In genomic region chr6:116495960-116496359, GRCm38 (mm10) we compare ENCODE assay signal across 29 mouse cellular contexts. TPM values are rescaled to one million over a fixed set of nuclear protein-coding genes. Genes with fewer than 3 reads are reported as not detected.
DNase-seq lines count a peak whose midpoint lies in the region; ATAC-seq lines count a peak whose summit lies in the region.
"Had no signal": no experiment of that assay in that cellular context is flagged by ENCODE, and none has a peak within 500 bp of the region (broad histone marks: within the 10 kb centered on the region; RNA-seq: fewer than 3 reads in every experiment).

No protein-coding gene starts in this region.

- H3K4me3 ChIP-seq in heart, embryonic 11.5 days (ENCODE audit: low read depth, low read length), result no peak overlapping the region
- H3K4me3 ChIP-seq in forebrain, embryonic 16.5 days (replicated peaks; ENCODE audit: low read length), result no peak overlapping the region

- peak; percentile 39 for DNase-seq in heart, adult 11 months
- DNase-seq in A20 (ENCODE audit: low read depth, low spot score), result peak; percentile 6
- no peak for DNase-seq in cerebellum, adult 9-11 months
- no peak for DNase-seq in adrenal gland, adult 8-10 months
- DNase-seq: adrenal gland, adult 2 months; adrenal gland, postnatal 10 days; adrenal gland, postnatal 14 days; adrenal gland, postnatal 25 days; adrenal gland, postnatal 36 days; B cell, adult 2 months; cerebellum, adult 11 months; cerebellum, adult 11-12 months; cerebellum, adult 18-20 months; cerebellum, adult 2 months had no signal

- no peaks in the 10 kb centered on the region for H3K36me3 ChIP-seq in heart, embryonic 11.5 days (ENCODE audit: control insufficient read depth, insufficient read depth, low read length)
- H3K36me3 ChIP-seq in forebrain, embryonic 16.5 days (ENCODE audit: control insufficient read depth, insufficient read depth), result no peaks in the 10 kb centered on the region
- H3K36me3 ChIP-seq: G1E had no signal

- no peak overlapping the region for H3K9ac ChIP-seq in heart, embryonic 11.5 days (ENCODE audit: low read depth, low read length)
- no peak overlapping the region for H3K9ac ChIP-seq in forebrain, embryonic 16.5 days (replicated peaks; ENCODE audit: low read depth, low read length)

- H3K9me3 ChIP-seq in heart, embryonic 11.5 days (replicated peaks; ENCODE audit: control insufficient read depth, low read length), result no peaks in the 10 kb centered on the region
- H3K9me3 ChIP-seq in forebrain, embryonic 16.5 days (ENCODE audit: control insufficient read depth, low read length), result no peaks in the 10 kb centered on the region
- H3K9me3 ChIP-seq: G1E had no signal

- WGBS in heart, embryonic 11.5 days (ENCODE audit: insufficient replicate concordance), result 70% methylated on average over 1 of the region's 1 CpGs
- WGBS in forebrain, embryonic 16.5 days, result 91% methylated on average over 1 of the region's 1 CpGs

- H3K27ac ChIP-seq in heart, embryonic 11.5 days (ENCODE audit: low read depth, low read length), result no peak overlapping the region
- H3K27ac ChIP-seq in forebrain, embryonic 16.5 days (ENCODE audit: low read length), result no peak overlapping the region

- no peaks in the 10 kb centered on the region for H3K27me3 ChIP-seq in heart, embryonic 11.5 days (ENCODE audit: control insufficient read depth, insufficient read depth, low read length)
- no peaks in the 10 kb centered on the region for H3K27me3 ChIP-seq in forebrain, embryonic 16.5 days (replicated peaks; ENCODE audit: control insufficient read depth, insufficient read depth, low read length)

- no peak overlapping the region for H3K4me2 ChIP-seq in heart, embryonic 11.5 days
- no peak overlapping the region for H3K4me2 ChIP-seq in forebrain, embryonic 16.5 days (ENCODE audit: low read length)

- H3K4me1 ChIP-seq in heart, embryonic 11.5 days (ENCODE audit: control insufficient read depth, insufficient read depth, low read length), result no peaks in the 10 kb centered on the region
- no peaks in the 10 kb centered on the region for H3K4me1 ChIP-seq in forebrain, embryonic 16.5 days (replicated peaks; ENCODE audit: control insufficient read depth, insufficient read depth, low read length)

- ATAC-seq in heart, embryonic 11.5 days (replicated peaks; ENCODE audit: insufficient number of reproducible peaks, low FRiP score, low TSS enrichment), result no peak
- ATAC-seq in granulocyte monocyte progenitor cell, adult 5-6 weeks (replicated peaks; ENCODE audit: poor library complexity, severe bottlenecking), result peak; percentile 59
- ATAC-seq in megakaryocyte, adult 5-6 weeks (ENCODE audit: poor library complexity, severe bottlenecking), result peak; percentile 54; the same call in 1 of the 2 replicates
- ATAC-seq in forebrain, embryonic 16.5 days, result no peak
- ATAC-seq: activated CD4-positive, CD25-positive, alpha-beta regulatory T cell, adult 4 months; CD4-positive, CD25-positive, alpha-beta regulatory T cell, adult 4 months; Patski had no signal

RNA-seq across cellular contexts. Expression of gene Olfr211, which starts 7.1 kb away (rescaled TPM):
- not detected in 2 replicates for polyA plus RNA-seq in heart, embryonic 11.5 days (2014; fragmentation: Nextera tagmentation; extraction: Ambion mirVana)
- total RNA-seq in granulocyte monocyte progenitor cell, adult 5-6 weeks (2014; fragmentation: Nextera tagmentation), result not detected in 2 replicates
- total RNA-seq in granulocyte monocyte progenitor cell, adult 5-6 weeks (2017), result not detected in 2 replicates
- total RNA-seq in megakaryocyte, adult 5-6 weeks (2015), result not detected in 2 replicates
- not detected in 2 replicates for total RNA-seq in megakaryocyte, adult 5-6 weeks (2017)
- not detected for total RNA-seq in adrenal gland, adult 8-10 months (2022)
- not detected in 2 replicates for polyA plus RNA-seq in forebrain, embryonic 16.5 days (2015; fragmentation: Nextera tagmentation; extraction: Ambion mirVana)
- total RNA-seq: adrenal gland, adult 18-20 months; adrenal gland, adult 2 months; adrenal gland, postnatal 10 days; adrenal gland, postnatal 14 days; adrenal gland, postnatal 25 days; adrenal gland, postnatal 36 days; adrenal gland, postnatal 4 days; CH12.LX; ES-E14; MEL had no signal
- polyA plus RNA-seq: activated CD4-positive, CD25-positive, alpha-beta regulatory T cell, adult 4 months; adrenal gland, adult 2 months; brain, embryonic 14.5 days; C2C12; CD4-positive, CD25-positive, alpha-beta regulatory T cell, adult 4 months; cerebellum, adult 2 months; G1E; Patski had no signal

RNA-seq across cellular contexts. Expression of gene Olfr212, which starts 10.4 kb away (rescaled TPM):
- polyA plus RNA-seq in heart, embryonic 11.5 days (2014; fragmentation: Nextera tagmentation; extraction: Ambion mirVana), result 0.17 TPM in 1 of 2 replicates, not detected in the other
- total RNA-seq in granulocyte monocyte progenitor cell, adult 5-6 weeks (2014; fragmentation: Nextera tagmentation), result not detected in 2 replicates
- total RNA-seq in granulocyte monocyte progenitor cell, adult 5-6 weeks (2017), result not detected in 2 replicates
- total RNA-seq in megakaryocyte, adult 5-6 weeks (2015), result 0.20 and 0.43 TPM in 2 replicates
- total RNA-seq in megakaryocyte, adult 5-6 weeks (2017), result 0.24 TPM in 1 of 2 replicates, not detected in the other
- total RNA-seq in adrenal gland, adult 8-10 months (2022), result under 1 TPM; 0.10 to 0.12 (median 0.11) TPM
- polyA plus RNA-seq in forebrain, embryonic 16.5 days (2015; fragmentation: Nextera tagmentation; extraction: Ambion mirVana), result not detected in 2 replicates
- total RNA-seq: adrenal gland, adult 18-20 months; adrenal gland, postnatal 10 days; adrenal gland, postnatal 14 days; adrenal gland, postnatal 25 days; CH12.LX; ES-E14; MEL had no signal
- polyA plus RNA-seq: activated CD4-positive, CD25-positive, alpha-beta regulatory T cell, adult 4 months; adrenal gland, adult 2 months; CD4-positive, CD25-positive, alpha-beta regulatory T cell, adult 4 months; G1E had no signal

RNA-seq across cellular contexts. Expression of gene Alox5, which starts 35.0 kb away (rescaled TPM):
- 2.7 and 4.3 TPM in 2 replicates for polyA plus RNA-seq in heart, embryonic 11.5 days (2014; fragmentation: Nextera tagmentation; extraction: Ambion mirVana)
- 6.6 and 13.3 TPM in 2 replicates for total RNA-seq in granulocyte monocyte progenitor cell, adult 5-6 weeks (2014; fragmentation: Nextera tagmentation)
- total RNA-seq in granulocyte monocyte progenitor cell, adult 5-6 weeks (2017), result 6.2 and 15.6 TPM in 2 replicates
- total RNA-seq in megakaryocyte, adult 5-6 weeks (2015), result 53.8 and 58.6 TPM in 2 replicates
- 55.0 and 61.5 TPM in 2 replicates for total RNA-seq in megakaryocyte, adult 5-6 weeks (2017)
- total RNA-seq in adrenal gland, adult 8-10 months (2022), result 1 to 10 TPM; 1.7 to 4.4 (median 1.9) TPM
- polyA plus RNA-seq in forebrain, embryonic 16.5 days (2015; fragmentation: Nextera tagmentation; extraction: Ambion mirVana), result 0.37 and 0.52 TPM in 2 replicates
- total RNA-seq: CH12.LX had no signal
- polyA plus RNA-seq: activated CD4-positive, CD25-positive, alpha-beta regulatory T cell, adult 4 months; CD4-positive, CD25-positive, alpha-beta regulatory T cell, adult 4 months; Patski had no signal

RNA-seq across cellular contexts. Expression of gene Olfr213, which starts 42.3 kb away (rescaled TPM):
- not detected in 2 replicates for polyA plus RNA-seq in heart, embryonic 11.5 days (2014; fragmentation: Nextera tagmentation; extraction: Ambion mirVana)
- total RNA-seq in granulocyte monocyte progenitor cell, adult 5-6 weeks (2014; fragmentation: Nextera tagmentation), result not detected in 2 replicates
- total RNA-seq in granulocyte monocyte progenitor cell, adult 5-6 weeks (2017), result not detected in 2 replicates
- not detected in 2 replicates for total RNA-seq in megakaryocyte, adult 5-6 weeks (2015)
- not detected in 2 replicates for total RNA-seq in megakaryocyte, adult 5-6 weeks (2017)
- not detected for total RNA-seq in adrenal gland, adult 8-10 months (2022)
- not detected in 2 replicates for polyA plus RNA-seq in forebrain, embryonic 16.5 days (2015; fragmentation: Nextera tagmentation; extraction: Ambion mirVana)
- total RNA-seq: adrenal gland, adult 18-20 months; adrenal gland, adult 2 months; adrenal gland, postnatal 10 days; adrenal gland, postnatal 14 days; adrenal gland, postnatal 25 days; adrenal gland, postnatal 36 days; adrenal gland, postnatal 4 days; CH12.LX; ES-E14; MEL had no signal
- polyA plus RNA-seq: activated CD4-positive, CD25-positive, alpha-beta regulatory T cell, adult 4 months; adrenal gland, adult 2 months; brain, embryonic 14.5 days; C2C12; CD4-positive, CD25-positive, alpha-beta regulatory T cell, adult 4 months; cerebellum, adult 2 months; G1E; Patski had no signal

RNA-seq across cellular contexts. Expression of gene Gm5580, which starts 55.0 kb away (rescaled TPM):
- 0.39 TPM in 2 replicates for polyA plus RNA-seq in heart, embryonic 11.5 days (2014; fragmentation: Nextera tagmentation; extraction: Ambion mirVana)
- total RNA-seq in granulocyte monocyte progenitor cell, adult 5-6 weeks (2014; fragmentation: Nextera tagmentation), result 0.34 TPM in 1 of 2 replicates, not detected in the other
- 0.36 and 0.39 TPM in 2 replicates for total RNA-seq in granulocyte monocyte progenitor cell, adult 5-6 weeks (2017)
- 0.52 and 0.89 TPM in 2 replicates for total RNA-seq in megakaryocyte, adult 5-6 weeks (2015)
- total RNA-seq in megakaryocyte, adult 5-6 weeks (2017), result 0.15 and 0.37 TPM in 2 replicates
- 1 to 10 TPM; 2.3 to 4.0 (median 2.9) TPM for total RNA-seq in adrenal gland, adult 8-10 months (2022)
- 0.24 and 0.52 TPM in 2 replicates for polyA plus RNA-seq in forebrain, embryonic 16.5 days (2015; fragmentation: Nextera tagmentation; extraction: Ambion mirVana)
- polyA plus RNA-seq: activated CD4-positive, CD25-positive, alpha-beta regulatory T cell, adult 4 months had no signal

Comparison
In these comparisons a context has a peak if more than half of its experiments do, and no peak if none do; other contexts are left out.
1. DNase-seq: peak in heart, adult 11 months (single experiment) and A20 (single experiment); none in cerebellum, adult 9-11 months (single experiment) and adrenal gland, adult 8-10 months (single experiment).
2. ATAC-seq: peak in granulocyte monocyte progenitor cell, adult 5-6 weeks (single experiment) and megakaryocyte, adult 5-6 weeks (single experiment); none in heart, embryonic 11.5 days (single experiment) and forebrain, embryonic 16.5 days (single experiment).